Mouse (Mus musculus) liver, embryonic 12.5 days (tissue): ENCODE measurements around the gene Ap1g1. TPM values are rescaled to one million over a fixed set of nuclear protein-coding genes. Genes with fewer than 3 reads are reported as not detected.

ENCODE experiments used
- ATAC-seq: fragments of 200-750 bp; cut with Nextera tagmentation; 2 replicates; pipeline ENCODE4 v1.8.0; 2017; ENCODE audit warnings: moderate number of reproducible peaks, mild to moderate bottlenecking, moderate library complexity
- H3K27ac ChIP-seq: fragments of 300-500 bp; sonication (generic); 2 replicates; pipeline ENCODE4 v1.5.1; 2016; ENCODE audit warnings: mild to moderate bottlenecking
- H3K27me3 ChIP-seq: fragments of 300-500 bp; sonication (generic); replicated peaks from 2 replicates; pipeline ENCODE4 v1.6.1; 2016; ENCODE audit warnings: mild to moderate bottlenecking, moderate library complexity
- H3K36me3 ChIP-seq: fragments of 300-500 bp; sonication (generic); 2 replicates; pipeline ENCODE4 v1.6.1; 2016; ENCODE audit warnings: mild to moderate bottlenecking, moderate library complexity
- H3K4me1 ChIP-seq: fragments of 300-500 bp; sonication (generic); 2 replicates; pipeline ENCODE4 v1.6.1; 2016
- H3K4me2 ChIP-seq: fragments of 300-500 bp; sonication (generic); 2 replicates; pipeline ENCODE4 v1.6.1; 2016; ENCODE audit warnings: mild to moderate bottlenecking, moderate library complexity
- H3K4me3 ChIP-seq: fragments of 300-500 bp; sonication (generic); 2 replicates; pipeline ENCODE4 v1.5.1; 2016; ENCODE audit warnings: mild to moderate bottlenecking, moderate library complexity
- H3K9ac ChIP-seq: fragments of 300-500 bp; sonication (generic); 2 replicates; pipeline ENCODE4 v1.6.1; 2016; ENCODE audit warnings: mild to moderate bottlenecking, moderate library complexity
- H3K9me3 ChIP-seq: fragments of 300-500 bp; sonication (generic); replicated peaks from 2 replicates; pipeline ENCODE4 v1.6.1; 2016; ENCODE audit warnings: mild to moderate bottlenecking, moderate library complexity
- WGBS: fragments of 180-500 bp; shearing (Covaris S2); methylation state at CpG from one replicate; pipeline ENCODE4 v1.1.7; 2016; ENCODE audit not compliant: insufficient replicate concordance; 5-methylcytosine and 5-hydroxymethylcytosine counted together
- polyA plus RNA-seq: library from polyadenylated mRNA; unstranded; fragments of >200 nt; fragmentation: Nextera tagmentation; extraction: Ambion mirVana; gene quantifications from 2 replicates; pipeline ENCODE4 v1.2.1, GENCODE M21; 2016

Gene Ap1g1
- 25.8 and 25.9 TPM in 2 replicates for polyA plus RNA-seq

GRCm38 (mm10) chr8:109778280-109778977 is at the start of gene Ap1g1:
TSS of gene Ap1g1 (plus strand) at chr8:109778554.
- WGBS: under 1% methylated on average over 63 of the region's 64 CpGs
- H3K4me3 ChIP-seq: peak within 1 kb of the TSS; percentile 98
- H3K4me2 ChIP-seq: peak within 1 kb of the TSS; percentile 93
- ATAC-seq: peak; percentile 97
- H3K9me3 ChIP-seq: no peaks in the 10 kb centered on the region
- peaks cover 18% of the 10 kb centered on the region for H3K27me3 ChIP-seq
- peak within 1 kb of the TSS; percentile 97 for H3K27ac ChIP-seq
- H3K36me3 ChIP-seq: no peaks in the 10 kb centered on the region
- H3K4me1 ChIP-seq: peaks cover 34% of the 10 kb centered on the region
- peak within 1 kb of the TSS; percentile 96 for H3K9ac ChIP-seq

GRCm38 (mm10) chr8:109731012-109731411 is 47.3 kb upstream of the Ap1g1 start:
- peaks cover 63% of the 10 kb centered on the region for H3K36me3 ChIP-seq
- H3K27me3 ChIP-seq: no peaks in the 10 kb centered on the region
- no peaks in the 10 kb centered on the region for H3K9me3 ChIP-seq
- 68% methylated on average over 3 of the region's 3 CpGs for WGBS
- H3K4me2 ChIP-seq: no peak overlapping the region
- H3K9ac ChIP-seq: no peak overlapping the region
- H3K27ac ChIP-seq: no peak overlapping the region
- ATAC-seq: no peak
- peaks cover 5% of the 10 kb centered on the region for H3K4me1 ChIP-seq
- H3K4me3 ChIP-seq: no peak overlapping the region

- Histone ChIP-seq H3K4me1 (peaks cover 15% of the 10 kb centered on the region), H3K4me3 (no peak overlapping the region), H3K4me2 (no peak overlapping the region), H3K27me3 (no peaks in the 10 kb centered on the region), H3K36me3 (peaks cover 51% of the 10 kb centered on the region), H3K9me3 (no peaks in the 10 kb centered on the region), H3K27ac (no peak overlapping the region), H3K9ac (no peak overlapping the region)
- no peak for ATAC-seq
- WGBS: 75% methylated on average over 3 of the region's 3 CpGs
Measured at GRCm38 (mm10) chr8:109734018-109734417, 44.3 kb upstream of the Ap1g1 start.

GRCm38 (mm10) chr8:109736819-109737218 is 41.5 kb upstream of the Ap1g1 start:
- Histone ChIP-seq H3K4me2 (peak overlapping the region; percentile 79), H3K9me3 (no peaks in the 10 kb centered on the region), H3K27ac (peak overlapping the region; percentile 75), H3K27me3 (no peaks in the 10 kb centered on the region), H3K9ac (peak overlapping the region; percentile 91), H3K36me3 (peaks cover 33% of the 10 kb centered on the region), H3K4me3 (peak overlapping the region; percentile 80), H3K4me1 (peaks cover 15% of the 10 kb centered on the region)
- WGBS: 5% methylated on average over 8 of the region's 8 CpGs
- no peak; the same call in 1 of the 2 replicates for ATAC-seq

GRCm38 (mm10) chr8:109737237-109738048 is 40.9 kb upstream of the Ap1g1 start, which contains the start of gene Atxn1l:
TSS of gene Atxn1l (minus strand) at chr8:109737739.
- H3K9ac ChIP-seq: peak within 1 kb of the TSS; percentile 91
- under 1% methylated on average over 59 of the region's 59 CpGs for WGBS
- no peaks in the 10 kb centered on the region for H3K27me3 ChIP-seq
- peaks cover 27% of the 10 kb centered on the region for H3K36me3 ChIP-seq
- peak within 1 kb of the TSS; percentile 80 for H3K4me3 ChIP-seq
- H3K9me3 ChIP-seq: no peaks in the 10 kb centered on the region
- ATAC-seq: peak; percentile 89
- H3K4me1 ChIP-seq: peaks cover 15% of the 10 kb centered on the region
- peak within 1 kb of the TSS; percentile 75 for H3K27ac ChIP-seq
- H3K4me2 ChIP-seq: peak within 1 kb of the TSS; percentile 79

- Histone ChIP-seq H3K9me3 (no peaks in the 10 kb centered on the region), H3K4me2 (peak overlapping the region; percentile 79), H3K4me3 (peak overlapping the region; percentile 80), H3K27ac (0 out of 2 replicates have a peak overlapping the region, but pooled peaks have one; percentile 75), H3K4me1 (peaks cover 15% of the 10 kb centered on the region), H3K9ac (peak overlapping the region; percentile 91; the same call in 1 of the 2 replicates), H3K27me3 (no peaks in the 10 kb centered on the region), H3K36me3 (peaks cover 21% of the 10 kb centered on the region)
- no peak for ATAC-seq
- WGBS: 76% methylated on average over 1 of the region's 1 CpGs
Measured at GRCm38 (mm10) chr8:109738049-109738380, 40.3 kb upstream of the Ap1g1 start.

- H3K9ac ChIP-seq: no peak overlapping the region
- no peaks in the 10 kb centered on the region for H3K27me3 ChIP-seq
- WGBS: 79% methylated on average over 12 of the region's 12 CpGs
- H3K9me3 ChIP-seq: no peaks in the 10 kb centered on the region
- H3K27ac ChIP-seq: no peak overlapping the region
- H3K4me1 ChIP-seq: no peaks in the 10 kb centered on the region
- no peaks in the 10 kb centered on the region for H3K36me3 ChIP-seq
- no peak for ATAC-seq
- H3K4me2 ChIP-seq: no peak overlapping the region
- H3K4me3 ChIP-seq: no peak overlapping the region
Measured at GRCm38 (mm10) chr8:109747468-109748199, 30.7 kb upstream of the Ap1g1 start.

- H3K4me3 ChIP-seq: no peak overlapping the region
- H3K27ac ChIP-seq: no peak overlapping the region
Measured at GRCm38 (mm10) chr8:109750274-109750673, 28.1 kb upstream of the Ap1g1 start.

GRCm38 (mm10) chr8:109750699-109751098 is 27.7 kb upstream of the Ap1g1 start:
- peak; percentile 37; the same call in 1 of the 2 replicates for ATAC-seq
- Histone ChIP-seq H3K4me1 (no peaks in the 10 kb centered on the region), H3K36me3 (no peaks in the 10 kb centered on the region), H3K9ac (no peak overlapping the region), H3K9me3 (no peaks in the 10 kb centered on the region), H3K4me2 (no peak overlapping the region), H3K4me3 (no peak overlapping the region), H3K27me3 (no peaks in the 10 kb centered on the region), H3K27ac (no peak overlapping the region)
- 44% methylated on average over 12 of the region's 12 CpGs for WGBS

More at GRCm38 (mm10) chr8:109750274-109750673, 28.1 kb upstream of the Ap1g1 start:
- Histone ChIP-seq H3K9ac (no peak overlapping the region), H3K36me3 (no peaks in the 10 kb centered on the region), H3K27me3 (no peaks in the 10 kb centered on the region), H3K4me1 (no peaks in the 10 kb centered on the region), H3K4me2 (no peak overlapping the region), H3K9me3 (no peaks in the 10 kb centered on the region)
- WGBS: 34% methylated on average over 5 of the region's 5 CpGs
- no peak for ATAC-seq

- Histone ChIP-seq H3K27ac (no peak overlapping the region), H3K4me1 (no peaks in the 10 kb centered on the region), H3K9me3 (no peaks in the 10 kb centered on the region), H3K27me3 (no peaks in the 10 kb centered on the region), H3K4me2 (no peak overlapping the region), H3K36me3 (no peaks in the 10 kb centered on the region), H3K4me3 (no peak overlapping the region), H3K9ac (no peak overlapping the region)
- 72% methylated on average over 20 of the region's 20 CpGs for WGBS
- ATAC-seq: no peak
Measured at GRCm38 (mm10) chr8:109751731-109752485, 26.4 kb upstream of the Ap1g1 start.

GRCm38 (mm10) chr8:109754696-109755095 is 23.7 kb upstream of the Ap1g1 start:
- H3K27ac ChIP-seq: no peak overlapping the region
- H3K4me1 ChIP-seq: no peaks in the 10 kb centered on the region
- no peak overlapping the region for H3K9ac ChIP-seq
- no peak overlapping the region for H3K4me3 ChIP-seq
- ATAC-seq: no peak
- H3K9me3 ChIP-seq: no peaks in the 10 kb centered on the region
- no peak overlapping the region for H3K4me2 ChIP-seq
- 73% methylated on average over 8 of the region's 8 CpGs for WGBS
- H3K27me3 ChIP-seq: no peaks in the 10 kb centered on the region
- H3K36me3 ChIP-seq: no peaks in the 10 kb centered on the region
